Mouse (Mus musculus): Measurements from ENCODE around the gene Klhdc7a. TPM values are rescaled to one million over a fixed set of nuclear protein-coding genes. Genes with fewer than 3 reads are reported as not detected.

Klhdc7a gene
- 0.98 and 1.7 TPM in 2 replicates for polyA plus RNA-seq (2015; fragmentation: Nextera tagmentation; extraction: Ambion mirVana)

GRCm38 (mm10) chr4:139967922-139968321 is at the start of gene Klhdc7a:
Gene Klhdc7a, minus strand, starts transcription at chr4:139968026.
- Histone ChIP-seq H3K36me3 (ENCODE audit: control insufficient read depth, insufficient read depth, low read length) (no peaks in the 10 kb centered on the region), H3K9me3 (replicated peaks; ENCODE audit: control insufficient read depth, low read length) (no peaks in the 10 kb centered on the region), H3K4me2 (ENCODE audit: low read depth, low read length) (peak within 1 kb of the TSS; percentile 26), H3K4me3 (replicated peaks; ENCODE audit: low read length) (peak within 1 kb of the TSS; percentile 6; the same call in 1 of the 2 replicates), H3K4me1 (ENCODE audit: control insufficient read depth, insufficient read depth, low read length) (peaks cover 12% of the 10 kb centered on the region), H3K9ac (ENCODE audit: low read length) (peak within 1 kb of the TSS; percentile 49), H3K27ac (ENCODE audit: low read length) (peak within 1 kb of the TSS; percentile 74), H3K27me3 (ENCODE audit: control insufficient read depth, insufficient read depth, low read length) (no peaks in the 10 kb centered on the region)
- ATAC-seq (ENCODE audit: insufficient read depth, low FRiP score) = peak; percentile 59; the same call in 1 of the 2 replicates
- 32% methylated on average over 4 of the region's 4 CpGs for WGBS

- H3K4me3 ChIP-seq (replicated peaks; ENCODE audit: low read length) = no peak overlapping the region
- no peaks in the 10 kb centered on the region for H3K9me3 ChIP-seq (replicated peaks; ENCODE audit: control insufficient read depth, low read length)
- WGBS = 38% methylated on average over 7 of the region's 7 CpGs
- H3K4me2 ChIP-seq (ENCODE audit: low read depth, low read length) = no peak overlapping the region
- ATAC-seq (ENCODE audit: insufficient read depth, low FRiP score) = no peak
- H3K36me3 ChIP-seq (ENCODE audit: control insufficient read depth, insufficient read depth, low read length) = no peaks in the 10 kb centered on the region
- no peak overlapping the region for H3K9ac ChIP-seq (ENCODE audit: low read length)
- no peaks in the 10 kb centered on the region for H3K4me1 ChIP-seq (ENCODE audit: control insufficient read depth, insufficient read depth, low read length)
- no peaks in the 10 kb centered on the region for H3K27me3 ChIP-seq (ENCODE audit: control insufficient read depth, insufficient read depth, low read length)
- no peak overlapping the region for H3K27ac ChIP-seq (ENCODE audit: low read length)
These were observed 48.1 kb upstream of the Klhdc7a start for GRCm38 (mm10) chr4:140015916-140016315.

GRCm38 (mm10) chr4:140010728-140011470 is 43.1 kb upstream of the Klhdc7a start:
- ATAC-seq (ENCODE audit: insufficient read depth, low FRiP score) = no peak
- no peaks in the 10 kb centered on the region for H3K4me1 ChIP-seq (ENCODE audit: control insufficient read depth, insufficient read depth, low read length)
- no peak overlapping the region for H3K4me3 ChIP-seq (replicated peaks; ENCODE audit: low read length)
- H3K27me3 ChIP-seq (ENCODE audit: control insufficient read depth, insufficient read depth, low read length) = no peaks in the 10 kb centered on the region
- H3K36me3 ChIP-seq (ENCODE audit: control insufficient read depth, insufficient read depth, low read length) = no peaks in the 10 kb centered on the region
- H3K27ac ChIP-seq (ENCODE audit: low read length) = no peak overlapping the region
- no peak overlapping the region for H3K4me2 ChIP-seq (ENCODE audit: low read depth, low read length)
- H3K9ac ChIP-seq (ENCODE audit: low read length) = no peak overlapping the region
- 67% methylated on average over 11 of the region's 11 CpGs for WGBS
- no peaks in the 10 kb centered on the region for H3K9me3 ChIP-seq (replicated peaks; ENCODE audit: control insufficient read depth, low read length)

GRCm38 (mm10) chr4:140004932-140005331 is 37.1 kb upstream of the Klhdc7a start:
- Histone ChIP-seq H3K4me3 (replicated peaks; ENCODE audit: low read length) (peak overlapping the region; percentile 27), H3K4me1 (ENCODE audit: control insufficient read depth, insufficient read depth, low read length) (no peaks in the 10 kb centered on the region), H3K4me2 (ENCODE audit: low read depth, low read length) (peak overlapping the region; percentile 50), H3K36me3 (ENCODE audit: control insufficient read depth, insufficient read depth, low read length) (no peaks in the 10 kb centered on the region), H3K27me3 (ENCODE audit: control insufficient read depth, insufficient read depth, low read length) (peaks cover 6% of the 10 kb centered on the region; the same call in 1 of the 2 replicates), H3K9ac (ENCODE audit: low read length) (no peak overlapping the region), H3K27ac (ENCODE audit: low read length) (no peak overlapping the region), H3K9me3 (replicated peaks; ENCODE audit: control insufficient read depth, low read length) (no peaks in the 10 kb centered on the region)
- 7% methylated on average over 5 of the region's 5 CpGs for WGBS
- ATAC-seq (ENCODE audit: insufficient read depth, low FRiP score) = peak; percentile 48; the same call in 1 of the 2 replicates

- Histone ChIP-seq H3K27me3 (ENCODE audit: control insufficient read depth, insufficient read depth, low read length) (peaks cover 6% of the 10 kb centered on the region; the same call in 1 of the 2 replicates), H3K9ac (ENCODE audit: low read length) (0 out of 2 replicates have a peak overlapping the region, but pooled peaks have one; percentile 1), H3K4me3 (replicated peaks; ENCODE audit: low read length) (peak overlapping the region; percentile 27), H3K27ac (ENCODE audit: low read length) (peak overlapping the region; percentile 36; the same call in 1 of the 2 replicates), H3K4me1 (ENCODE audit: control insufficient read depth, insufficient read depth, low read length) (no peaks in the 10 kb centered on the region), H3K9me3 (replicated peaks; ENCODE audit: control insufficient read depth, low read length) (no peaks in the 10 kb centered on the region), H3K4me2 (ENCODE audit: low read depth, low read length) (peak overlapping the region; percentile 50), H3K36me3 (ENCODE audit: control insufficient read depth, insufficient read depth, low read length) (no peaks in the 10 kb centered on the region)
- peak; percentile 75 for ATAC-seq (ENCODE audit: insufficient read depth, low FRiP score)
- WGBS = 10% methylated on average over 12 of the region's 12 CpGs
These were observed 36.3 kb upstream of the Klhdc7a start for GRCm38 (mm10) chr4:140004170-140004569.

GRCm38 (mm10) chr4:140002069-140002468 is 34.2 kb upstream of the Klhdc7a start:
- H3K36me3 ChIP-seq (ENCODE audit: control insufficient read depth, insufficient read depth, low read length) = no peaks in the 10 kb centered on the region
- H3K4me3 ChIP-seq (replicated peaks; ENCODE audit: low read length) = no peak overlapping the region
- peaks cover 6% of the 10 kb centered on the region; the same call in 1 of the 2 replicates for H3K27me3 ChIP-seq (ENCODE audit: control insufficient read depth, insufficient read depth, low read length)
- no peaks in the 10 kb centered on the region for H3K4me1 ChIP-seq (ENCODE audit: control insufficient read depth, insufficient read depth, low read length)
- WGBS = 20% methylated on average over 12 of the region's 12 CpGs
- no peak overlapping the region for H3K9ac ChIP-seq (ENCODE audit: low read length)
- no peaks in the 10 kb centered on the region; the same call in 1 of the 2 replicates for H3K9me3 ChIP-seq (replicated peaks; ENCODE audit: control insufficient read depth, low read length)
- ATAC-seq (ENCODE audit: insufficient read depth, low FRiP score) = no peak
- H3K4me2 ChIP-seq (ENCODE audit: low read depth, low read length) = no peak overlapping the region
- H3K27ac ChIP-seq (ENCODE audit: low read length) = no peak overlapping the region

GRCm38 (mm10) chr4:140000911-140001310 is 33.1 kb upstream of the Klhdc7a start:
- no peaks in the 10 kb centered on the region for H3K4me1 ChIP-seq (ENCODE audit: control insufficient read depth, insufficient read depth, low read length)
- H3K9me3 ChIP-seq (replicated peaks; ENCODE audit: control insufficient read depth, low read length) = no peaks in the 10 kb centered on the region; the same call in 1 of the 2 replicates
- H3K27ac ChIP-seq (ENCODE audit: low read length) = no peak overlapping the region
- no peak overlapping the region for H3K4me3 ChIP-seq (replicated peaks; ENCODE audit: low read length)
- 80% methylated on average over 5 of the region's 5 CpGs for WGBS
- no peak overlapping the region for H3K4me2 ChIP-seq (ENCODE audit: low read depth, low read length)
- H3K9ac ChIP-seq (ENCODE audit: low read length) = no peak overlapping the region
- H3K27me3 ChIP-seq (ENCODE audit: control insufficient read depth, insufficient read depth, low read length) = peaks cover 6% of the 10 kb centered on the region; the same call in 1 of the 2 replicates
- ATAC-seq (ENCODE audit: insufficient read depth, low FRiP score) = no peak
- no peaks in the 10 kb centered on the region for H3K36me3 ChIP-seq (ENCODE audit: control insufficient read depth, insufficient read depth, low read length)

- H3K9ac ChIP-seq (ENCODE audit: low read length) = no peak overlapping the region
- no peak overlapping the region for H3K4me3 ChIP-seq (replicated peaks; ENCODE audit: low read length)
- no peaks in the 10 kb centered on the region; the same call in 1 of the 2 replicates for H3K9me3 ChIP-seq (replicated peaks; ENCODE audit: control insufficient read depth, low read length)
- H3K4me2 ChIP-seq (ENCODE audit: low read depth, low read length) = no peak overlapping the region
- no peaks in the 10 kb centered on the region for H3K36me3 ChIP-seq (ENCODE audit: control insufficient read depth, insufficient read depth, low read length)
- H3K27ac ChIP-seq (ENCODE audit: low read length) = no peak overlapping the region
- WGBS = 53% methylated on average over 7 of the region's 7 CpGs
- H3K4me1 ChIP-seq (ENCODE audit: control insufficient read depth, insufficient read depth, low read length) = no peaks in the 10 kb centered on the region
- H3K27me3 ChIP-seq (ENCODE audit: control insufficient read depth, insufficient read depth, low read length) = peaks cover 6% of the 10 kb centered on the region; the same call in 1 of the 2 replicates
- ATAC-seq (ENCODE audit: insufficient read depth, low FRiP score) = no peak
These were observed 31.2 kb upstream of the Klhdc7a start for GRCm38 (mm10) chr4:139999033-139999432.

GRCm38 (mm10) chr4:139995659-139996058 is 27.8 kb upstream of the Klhdc7a start:
- Histone ChIP-seq H3K27me3 (ENCODE audit: control insufficient read depth, insufficient read depth, low read length) (no peaks in the 10 kb centered on the region), H3K4me2 (ENCODE audit: low read depth, low read length) (no peak overlapping the region), H3K9me3 (replicated peaks; ENCODE audit: control insufficient read depth, low read length) (no peaks in the 10 kb centered on the region; the same call in 1 of the 2 replicates), H3K9ac (ENCODE audit: low read length) (no peak overlapping the region), H3K4me1 (ENCODE audit: control insufficient read depth, insufficient read depth, low read length) (0 out of 2 replicates have a peak, but pooled peaks cover 6% of the 10 kb centered on the region), H3K36me3 (ENCODE audit: control insufficient read depth, insufficient read depth, low read length) (no peaks in the 10 kb centered on the region), H3K27ac (ENCODE audit: low read length) (no peak overlapping the region), H3K4me3 (replicated peaks; ENCODE audit: low read length) (no peak overlapping the region)
- WGBS = 58% methylated on average over 8 of the region's 8 CpGs
- no peak for ATAC-seq (ENCODE audit: insufficient read depth, low FRiP score)
